Mouse (Mus musculus) stomach, postnatal 0 days (tissue): ENCODE results near the gene Tchh. TPM values are rescaled to one million over a fixed set of nuclear protein-coding genes. Genes with fewer than 3 reads are reported as not detected.

ENCODE experiments used
- ATAC-seq: fragments of 200-750 bp; cut with Nextera tagmentation; 2 replicates; pipeline ENCODE4 v1.8.0; 2017; ENCODE audit not compliant: low FRiP score, low TSS enrichment
- DNase-seq: peaks from one replicate; pipeline ENCODE4 v3.0.0-alpha.2; 2016; ENCODE audit warnings: low spot score
- H3K27ac ChIP-seq: fragments of 300-500 bp; sonication (generic); replicated peaks from 2 replicates; pipeline ENCODE4 v1.5.1; 2014; ENCODE audit warnings: mild to moderate bottlenecking, control low read depth
- H3K27me3 ChIP-seq: fragments of 300-500 bp; sonication (generic); 2 replicates; pipeline ENCODE4 v1.6.1; 2014; ENCODE audit warnings: low read length; ENCODE audit not compliant: control insufficient read depth, insufficient read depth
- H3K36me3 ChIP-seq: fragments of 300-500 bp; sonication (generic); 2 replicates; pipeline ENCODE4 v1.6.1; 2014; ENCODE audit warnings: low read length, mixed read lengths; ENCODE audit not compliant: control insufficient read depth, insufficient read depth
- H3K4me1 ChIP-seq: fragments of 300-500 bp; sonication (generic); replicated peaks from 2 replicates; pipeline ENCODE4 v1.6.1; 2014; ENCODE audit warnings: antibody characterized with exemption; ENCODE audit not compliant: control insufficient read depth, insufficient read depth
- H3K4me2 ChIP-seq: fragments of 300-500 bp; sonication (generic); replicated peaks from 2 replicates; pipeline ENCODE4 v1.6.1; 2014; ENCODE audit warnings: low read depth, mild to moderate bottlenecking, control low read depth, moderate library complexity
- H3K4me3 ChIP-seq: fragments of 300-500 bp; sonication (generic); 2 replicates; pipeline ENCODE4 v1.5.1; 2014; ENCODE audit warnings: low read depth, low read length, control low read depth
- H3K9ac ChIP-seq: fragments of 300-500 bp; sonication (generic); 2 replicates; pipeline ENCODE4 v1.6.1; 2014; ENCODE audit warnings: mild to moderate bottlenecking, low read length, control low read depth, mixed read lengths
- H3K9me3 ChIP-seq: fragments of 300-500 bp; sonication (generic); 2 replicates; pipeline ENCODE4 v1.6.1; 2016; ENCODE audit warnings: low read length; ENCODE audit not compliant: control insufficient read depth
- CTCF ChIP-seq: IDR thresholded peaks from 2 replicates; pipeline ENCODE4 v1.5.1; 2016; ENCODE audit warnings: antibody characterized with exemption, low read depth, mild to moderate bottlenecking, moderate library complexity
- EP300 ChIP-seq: optimal IDR thresholded peaks from 2 replicates; pipeline ENCODE3; 2016; ENCODE audit warnings: antibody characterized with exemption
- WGBS: fragments of 180-500 bp; shearing (Covaris S2); extraction: QIAGEN DNeasy Blood & Tissue Kit; methylation state at CpG from one replicate; pipeline ENCODE4 v1.1.7; 2014; 5-methylcytosine and 5-hydroxymethylcytosine counted together
- microRNA-seq: library from miRNA; unstranded; fragments of <30 nt; microRNA quantifications from one replicate; pipeline ENCODE4, GENCODE M21; 2016
- polyA plus RNA-seq: library from polyadenylated mRNA; unstranded; fragments of >200 nt; fragmentation: Nextera tagmentation; extraction: Ambion mirVana; gene quantifications from 2 replicates; pipeline ENCODE4 v1.2.1, GENCODE M21; 2015

Tchh gene
- polyA plus RNA-seq, 1 experiment from 2014 or later = 0.86 TPM

DNA sequence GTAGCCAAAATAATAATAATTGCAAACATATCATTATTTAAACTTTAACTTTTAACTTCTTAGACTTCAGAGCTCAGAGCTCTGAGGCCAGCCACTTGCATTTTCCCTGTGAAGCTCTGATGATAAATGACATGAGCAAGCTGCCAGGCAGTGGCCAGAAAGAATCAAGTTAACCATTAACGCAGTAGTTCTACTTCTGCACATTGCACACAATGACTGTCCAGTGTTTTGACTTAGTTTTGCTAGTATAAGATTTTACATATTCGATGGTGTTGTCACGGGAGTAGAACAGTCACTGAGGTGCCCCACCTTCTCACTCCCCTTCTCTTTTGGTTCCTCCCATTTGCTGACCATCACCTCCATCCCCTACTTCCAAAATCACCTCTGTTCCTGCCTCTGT, 55.0 kb downstream of the Tchh start:
- Histone ChIP-seq H3K9me3 (no peaks in the 10 kb centered on the region), H3K4me2 (no peak overlapping the region), H3K27ac (no peak overlapping the region), H3K27me3 (no peaks in the 10 kb centered on the region), H3K4me3 (no peak overlapping the region), H3K9ac (no peak overlapping the region), H3K36me3 (no peaks in the 10 kb centered on the region), H3K4me1 (no peaks in the 10 kb centered on the region)
- no peak for DNase-seq
- peak; percentile 60 for ATAC-seq
- WGBS = 39% methylated on average over 3 of the region's 3 CpGs
- TF ChIP-seq CTCF = no peak
- no peak for TF ChIP-seq EP300

Small RNA genes within 50 kb of the gene (microRNA-seq; reads per million reads assigned to microRNA genes)
- gene Gm22752 = not detected

Other genes starting within 250 kb of the Tchh start
- 0.17 and 0.29 TPM in 2 replicates for gene Flg2, start 245.1 kb upstream of the Tchh start, polyA plus RNA-seq
- gene Flg, start 168.8 kb upstream of the Tchh start, polyA plus RNA-seq = 551 and 597 TPM in 2 replicates
- 60.2 and 63.1 TPM in 2 replicates for gene Hrnr, start 122.6 kb upstream of the Tchh start, polyA plus RNA-seq
- gene Rptn, start 48.6 kb upstream of the Tchh start, polyA plus RNA-seq = 181 and 233 TPM in 2 replicates
- not detected in 2 replicates for gene Tchhl1, start 26.4 kb downstream of the Tchh start, polyA plus RNA-seq
- gene S100a11, start 78.2 kb downstream of the Tchh start, polyA plus RNA-seq = 1,952 and 2,093 TPM in 2 replicates
- gene S100a10, start 112.8 kb downstream of the Tchh start, polyA plus RNA-seq = 314 and 375 TPM in 2 replicates
- gene Tdpoz2, start 210.4 kb downstream of the Tchh start, polyA plus RNA-seq = not detected in 2 replicates
- gene Tdpoz1, start 234.0 kb downstream of the Tchh start, polyA plus RNA-seq = not detected in 2 replicates